Mouse (Mus musculus): ENCODE measurements around the gene Rasgrp4. TPM values are rescaled to one million over a fixed set of nuclear protein-coding genes. Genes with fewer than 3 reads are reported as not detected.
A peak's percentile ranks its signal among the peaks of the same experiment; 100 is the strongest.
"Not testable (repeated sequence)": the region's sequence is repeated elsewhere in the genome, so short reads cannot be mapped to it uniquely, and the experiment has no call there.

The Rasgrp4 gene
- total RNA-seq, 2 experiments from 2014 or later: 1.2 to 1.4 TPM

GRCm38 (mm10) chr7:29123531-29124358 lies 10.9 kb upstream of the Rasgrp4 start:
- H3K27ac ChIP-seq: no peak overlapping the region
- no peak for DNase-seq (ENCODE audit: extremely low spot score in 1 of 2, low spot score in 2 of 2)
- no peak for TF ChIP-seq CTCF (IDR thresholded peaks at IDR 0.05)
- H3K4me3 ChIP-seq: no peak overlapping the region
- intact Hi-C loops (cut with DNase I): no loop called here

GRCm38 (mm10) chr7:29124970-29125369 lies 9.7 kb upstream of the Rasgrp4 start, which contains the start of gene Ryr1:
Ryr1 (minus strand) TSS chr7:29125179.
- intact Hi-C loops (cut with DNase I): loop anchor here (5.0 kb wide), 1 partner anchor 177 kb away; the partner anchor contains the start of gene Dpf1
- Histone ChIP-seq H3K4me3 (no peak within 1 kb of the TSS), H3K27ac (no peak within 1 kb of the TSS)
- DNase-seq (ENCODE audit: extremely low spot score in 1 of 2, low spot score in 2 of 2): no peak
- TF ChIP-seq CTCF (IDR thresholded peaks at IDR 0.05): no peak

DNA sequence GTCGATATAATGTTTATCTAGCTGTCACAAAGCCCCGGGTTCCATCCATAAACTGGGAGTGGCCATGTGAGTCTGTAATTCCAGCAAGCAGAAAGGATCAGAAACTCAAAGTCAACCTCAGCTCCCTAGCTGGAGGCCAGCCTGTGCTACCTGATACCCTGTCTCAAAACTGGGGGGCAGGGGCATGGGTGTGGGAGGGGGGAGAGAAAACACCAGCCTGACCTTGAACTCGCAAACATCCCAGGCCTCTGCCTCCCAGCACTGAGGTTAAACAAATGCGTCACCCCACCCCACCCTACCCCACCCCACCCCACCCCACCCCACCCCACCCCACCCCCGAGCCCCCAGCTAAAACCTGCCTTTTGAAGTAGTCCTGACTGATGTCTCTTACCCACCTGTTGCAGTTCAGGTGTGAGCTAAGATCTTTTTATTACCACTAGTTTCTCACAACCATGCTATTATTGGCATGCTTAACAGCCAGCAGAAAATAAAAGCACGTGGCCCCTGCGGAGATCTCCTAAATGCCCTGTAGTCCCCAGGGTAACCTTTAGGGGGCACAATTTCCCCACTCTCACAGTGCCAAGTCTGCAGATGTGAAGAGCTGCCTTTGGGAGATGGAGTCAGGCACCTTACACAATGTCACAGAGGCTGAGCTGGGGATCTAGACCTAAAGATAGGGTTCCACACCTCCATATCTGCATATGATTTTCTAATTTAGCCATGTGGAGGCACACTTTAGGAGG lies 8.3 kb upstream of the Rasgrp4 start:
- Histone ChIP-seq H3K27ac (no peak overlapping the region), H3K4me3 (no peak overlapping the region)
- DNase-seq (ENCODE audit: extremely low spot score in 1 of 2, low spot score in 2 of 2): peak; percentile 32 to 41
- intact Hi-C loops (cut with DNase I): loop anchor here (5.0 kb wide), 1 partner anchor 176 kb away; the partner anchor contains the start of gene Dpf1
- TF ChIP-seq CTCF (IDR thresholded peaks at IDR 0.05): peak; percentile 67

DNA sequence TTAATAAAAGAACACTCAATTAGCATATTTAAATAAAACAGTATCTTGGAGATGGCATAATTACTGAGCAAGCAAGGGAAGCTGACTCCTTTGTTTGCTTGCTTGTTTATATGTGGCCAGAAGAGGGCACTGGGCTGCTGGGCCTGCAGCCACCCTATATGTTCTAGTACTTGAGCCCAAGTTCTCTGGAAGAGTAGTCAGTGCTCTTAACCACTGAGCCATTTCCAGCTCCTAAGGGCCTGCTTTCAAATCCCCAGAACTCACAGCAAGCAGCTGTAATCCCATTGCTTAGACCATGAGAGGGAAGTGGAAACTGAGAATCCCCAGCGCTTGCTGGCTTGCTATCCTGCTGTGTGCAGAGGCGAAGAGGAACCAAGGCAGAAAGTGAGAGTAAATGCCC lies 5.9 kb upstream of the Rasgrp4 start:
- Histone ChIP-seq H3K27ac (no peak overlapping the region), H3K4me3 (no peak overlapping the region)
- peak; percentile 54 for TF ChIP-seq CTCF (IDR thresholded peaks at IDR 0.05)
- no peak for DNase-seq (ENCODE audit: extremely low spot score in 1 of 2, low spot score in 2 of 2)
- intact Hi-C loops (cut with DNase I): loop anchor here (5.0 kb wide), 1 partner anchor 174 kb away; the partner anchor contains the start of gene Dpf1

DNA sequence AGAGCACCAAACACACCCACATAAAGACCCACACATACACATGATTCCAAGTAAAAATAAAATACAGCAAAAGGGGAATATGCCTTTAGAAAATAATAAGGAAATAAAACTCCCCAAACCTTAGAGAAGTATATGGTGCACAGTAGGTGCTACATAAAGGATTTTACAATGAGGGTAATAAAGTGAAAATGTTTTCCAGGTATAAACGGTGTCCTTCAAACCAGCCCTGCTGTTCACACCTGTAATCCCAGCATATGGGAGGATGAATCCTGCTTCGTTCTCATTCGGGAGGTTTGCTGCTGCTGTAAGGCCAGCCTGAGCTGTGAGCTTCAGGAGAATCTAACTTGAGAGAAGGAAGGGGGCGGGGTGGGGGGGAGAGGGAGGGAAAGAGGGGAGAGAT lies 421 bp upstream of the Rasgrp4 start:
- no peak overlapping the region for H3K4me3 ChIP-seq
- DNase-seq (ENCODE audit: extremely low spot score in 1 of 2, low spot score in 2 of 2): no peak
- intact Hi-C loops (cut with DNase I): no loop called here
- H3K27ac ChIP-seq: no peak overlapping the region
- TF ChIP-seq CTCF (IDR thresholded peaks at IDR 0.05): no peak

DNA sequence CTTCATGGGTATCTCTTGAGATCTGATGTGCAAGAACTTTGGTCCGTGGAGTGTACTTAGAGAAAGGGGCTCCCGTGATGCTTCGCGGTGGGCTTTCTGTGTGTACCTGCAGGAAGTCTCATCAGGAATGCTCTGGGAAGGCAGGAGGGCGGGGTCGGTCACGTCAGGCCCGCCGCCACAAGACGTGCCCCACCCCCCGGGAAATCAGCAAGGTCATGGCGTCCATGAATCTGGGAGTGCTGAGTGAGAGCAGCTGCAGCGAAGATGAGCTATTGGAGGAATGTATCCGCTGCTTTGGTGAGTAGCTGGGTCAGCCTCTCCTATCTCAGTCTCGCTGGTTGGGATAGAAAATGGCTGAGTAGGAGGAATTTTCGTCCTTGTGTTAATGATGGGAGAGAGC lies 2.8 kb downstream of the Rasgrp4 start:
- intact Hi-C loops (cut with DNase I): no loop called here
- no peak for TF ChIP-seq CTCF (IDR thresholded peaks at IDR 0.05)

GRCm38 (mm10) chr7:29139237-29139636 lies 4.6 kb downstream of the Rasgrp4 start:
- H3K4me3 ChIP-seq; H3K27ac ChIP-seq; DNase-seq (ENCODE audit: extremely low spot score in 1 of 2, low spot score in 2 of 2); intact Hi-C loops (cut with DNase I): not testable (repeated sequence)

More for the DNA sequence above, 2.8 kb downstream of the Rasgrp4 start:
- no peak for DNase-seq (ENCODE audit: extremely low spot score in 1 of 2, low spot score in 2 of 2)
- H3K4me3 ChIP-seq: no peak overlapping the region
- no peak overlapping the region for H3K27ac ChIP-seq

DNA sequence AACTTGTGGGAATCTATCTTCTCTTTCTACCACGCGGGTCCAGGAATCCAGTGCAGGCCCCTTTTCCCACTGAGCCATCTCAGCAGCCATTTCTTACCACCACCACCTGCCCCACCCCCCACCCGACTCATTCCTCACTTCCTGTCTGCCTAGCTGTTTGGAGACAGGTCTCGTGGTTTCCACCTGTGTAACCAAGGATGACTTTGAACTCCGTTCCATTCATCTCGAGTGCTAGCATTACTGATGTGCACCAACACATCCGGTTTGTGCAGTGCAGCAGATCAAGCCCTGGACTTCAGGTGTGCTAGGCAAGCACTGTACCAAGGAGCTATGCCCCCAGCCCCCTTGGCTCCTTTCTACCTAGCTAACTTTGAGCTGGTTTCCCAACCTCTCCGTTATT lies 6.8 kb downstream of the Rasgrp4 start:
- intact Hi-C loops (cut with DNase I): no loop called here

GRCm38 (mm10) chr7:29144006-29144405 lies 9.4 kb downstream of the Rasgrp4 start:
- intact Hi-C loops (cut with DNase I): no loop called here
- no peak for TF ChIP-seq CTCF (IDR thresholded peaks at IDR 0.05)

More for the DNA sequence above, 6.8 kb downstream of the Rasgrp4 start:
- no peak for DNase-seq (ENCODE audit: extremely low spot score in 1 of 2, low spot score in 2 of 2)
- no peak for TF ChIP-seq CTCF (IDR thresholded peaks at IDR 0.05)
- Histone ChIP-seq H3K27ac (no peak overlapping the region), H3K4me3 (no peak overlapping the region)

DNA sequence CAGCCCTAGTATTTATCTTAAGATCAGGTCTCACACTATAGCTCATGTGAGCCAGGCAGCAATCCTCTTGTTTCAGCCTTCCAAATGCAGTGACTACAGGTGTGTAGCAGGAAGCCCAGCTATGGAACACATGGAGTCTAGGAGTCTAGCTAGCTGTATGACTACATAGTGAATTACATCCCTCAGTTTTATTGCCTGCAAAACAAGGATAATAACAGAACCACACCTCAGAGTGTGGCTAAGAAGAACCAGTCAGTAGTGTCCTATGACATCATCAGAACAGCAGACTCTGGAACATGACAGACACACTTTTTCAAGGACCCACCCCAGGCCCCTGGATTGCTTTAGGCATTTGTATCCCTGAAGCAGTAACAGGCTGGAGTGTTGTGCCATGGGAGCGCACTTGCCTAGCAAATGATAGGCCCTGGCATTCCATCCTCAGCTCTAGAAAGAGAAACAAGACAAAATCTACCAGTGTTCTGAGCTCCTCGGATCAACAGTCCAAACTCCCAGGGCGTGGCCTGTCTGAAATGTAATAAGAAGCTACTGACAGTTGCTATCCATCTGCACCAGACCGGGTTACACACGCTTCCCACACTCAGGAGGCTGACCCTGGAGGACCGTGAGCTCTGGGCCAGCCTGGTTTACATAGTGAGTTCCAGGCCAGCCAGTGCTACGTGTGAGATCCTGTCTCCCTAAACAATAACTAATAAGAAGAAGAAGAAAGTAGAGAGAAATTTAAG lies 12.1 kb downstream of the Rasgrp4 start:
- no peak for TF ChIP-seq CTCF (IDR thresholded peaks at IDR 0.05)
- intact Hi-C loops (cut with DNase I): loop anchor here (5.0 kb wide), 1 partner anchor 84 kb away; no protein-coding TSS in a partner anchor
- DNase-seq (ENCODE audit: extremely low spot score in 1 of 2, low spot score in 2 of 2): no peak
- Histone ChIP-seq H3K27ac (no peak overlapping the region), H3K4me3 (no peak overlapping the region)

More at GRCm38 (mm10) chr7:29144006-29144405, 9.4 kb downstream of the Rasgrp4 start:
- no peak for DNase-seq (ENCODE audit: extremely low spot score in 1 of 2, low spot score in 2 of 2)
- no peak overlapping the region for H3K27ac ChIP-seq
- no peak overlapping the region for H3K4me3 ChIP-seq

DNA sequence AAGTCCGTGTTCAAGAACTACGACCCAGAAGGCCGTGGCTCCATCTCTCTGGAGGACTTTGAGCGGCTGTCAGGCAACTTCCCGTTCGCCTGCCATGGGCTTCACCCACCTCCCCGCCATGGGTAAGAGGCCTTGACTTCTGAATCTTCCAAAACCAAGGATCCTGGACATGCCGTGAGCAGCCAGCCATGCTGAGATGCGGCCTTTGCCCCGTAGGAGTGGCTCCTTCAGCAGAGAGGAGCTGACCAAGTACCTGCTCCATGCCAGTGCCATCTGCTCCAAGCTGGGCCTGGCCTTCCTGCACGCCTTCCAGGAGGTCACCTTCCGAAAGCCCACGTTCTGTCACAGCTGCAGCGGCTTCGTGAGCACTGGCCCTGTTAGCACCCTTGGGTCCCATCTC lies 14.1 kb downstream of the Rasgrp4 start:
- no peak overlapping the region for H3K4me3 ChIP-seq
- intact Hi-C loops (cut with DNase I): loop anchor here (5.0 kb wide), 1 partner anchor 86 kb away; no protein-coding TSS in a partner anchor
- no peak overlapping the region for H3K27ac ChIP-seq
- DNase-seq (ENCODE audit: extremely low spot score in 1 of 2, low spot score in 2 of 2): no peak
- no peak for TF ChIP-seq CTCF (IDR thresholded peaks at IDR 0.05)

Measured in left cerebral cortex, adult 2 months (tissue).